8 mouse cellular contexts compared by ENCODE assay signal in genomic region chr9:78442237-78442578, GRCm38 (mm10). TPM values are rescaled to one million over a fixed set of nuclear protein-coding genes. Genes with fewer than 3 reads are reported as not detected.
DNase-seq lines count a peak whose midpoint lies in the region; ATAC-seq and TF ChIP-seq lines count a peak whose summit lies in the region.

No protein-coding gene starts in this region.

- H3K4me1 ChIP-seq in heart, embryonic 14.5 days (ENCODE audit: control insufficient read depth in 2 of 2, insufficient read depth in 2 of 2, low read length in 2 of 2), result no peaks in the 10 kb centered on the region; a peak in 2 of 4 replicates
- no peaks in the 10 kb centered on the region for H3K4me1 ChIP-seq in ES-Bruce4 (ENCODE audit: control insufficient read depth, insufficient read depth, low read length)
- H3K4me1 ChIP-seq in forebrain, postnatal 0 days (ENCODE audit: insufficient read depth), result no peaks in the 10 kb centered on the region

- no peaks in the 10 kb centered on the region for H3K36me3 ChIP-seq in heart, embryonic 14.5 days (ENCODE audit: control insufficient read depth, insufficient read depth, low read length)
- H3K36me3 ChIP-seq in ES-Bruce4 (ENCODE audit: control insufficient read depth, insufficient read depth, low read length, poor library complexity, severe bottlenecking), result no peaks in the 10 kb centered on the region
- H3K36me3 ChIP-seq in forebrain, postnatal 0 days (ENCODE audit: insufficient read depth), result no peaks in the 10 kb centered on the region

- H3K9me3 ChIP-seq in heart, embryonic 14.5 days (ENCODE audit: control insufficient read depth, low read length), result no peaks in the 10 kb centered on the region
- H3K9me3 ChIP-seq in ES-Bruce4 (replicated peaks; ENCODE audit: control insufficient read depth, insufficient read depth, low read length, poor library complexity, severe bottlenecking), result no peaks in the 10 kb centered on the region
- no peaks in the 10 kb centered on the region for H3K9me3 ChIP-seq in forebrain, postnatal 0 days (ENCODE audit: low read length)

- intact Hi-C loops in gastrocnemius, postnatal 14 days (cut with DNase I; ENCODE audit: low total_unique reads), result no loop called here

- no peak for DNase-seq in heart, adult 9 months (ENCODE audit: low spot score in 2 of 2)
- no peak for DNase-seq in forebrain, postnatal 0 days
- DNase-seq in mesoderm, embryonic 11.5 days (ENCODE audit: low read depth, low spot score), result peak; percentile 28
- DNase-seq in urinary bladder, postnatal 25 days (ENCODE audit: low spot score), result no peak
- no peak for DNase-seq in gastrocnemius, postnatal 14 days
- DNase-seq in adipocyte (ENCODE audit: low spot score), result no peak

- H3K4me3 ChIP-seq in heart, embryonic 14.5 days (ENCODE audit: control insufficient read depth in 1 of 2, insufficient read depth in 1 of 2, low read depth in 1 of 2, low read length in 2 of 2), result peak overlapping the region; percentile 48
- H3K4me3 ChIP-seq in ES-Bruce4 (ENCODE audit: low read depth, low read length), result peak overlapping the region; percentile 35
- peak overlapping the region; percentile 40 for H3K4me3 ChIP-seq in forebrain, postnatal 0 days (ENCODE audit: low read depth, low read length)

- peaks cover 71% of the 10 kb centered on the region for H3K27me3 ChIP-seq in heart, embryonic 14.5 days (ENCODE audit: control insufficient read depth, insufficient read depth, low read length)
- peaks cover 21% of the 10 kb centered on the region for H3K27me3 ChIP-seq in ES-Bruce4 (ENCODE audit: control insufficient read depth, insufficient read depth, low read length, poor library complexity, severe bottlenecking)
- peaks cover 60% of the 10 kb centered on the region for H3K27me3 ChIP-seq in forebrain, postnatal 0 days (ENCODE audit: insufficient read depth, low read length)

- no peak for TF ChIP-seq CTCF in ES-Bruce4 (IDR thresholded peaks at IDR 0.05; ENCODE audit: low read depth, low read length)
- TF ChIP-seq CTCF in forebrain, postnatal 0 days (IDR thresholded peaks at IDR 0.05; ENCODE audit: low read depth), result no peak

- peak overlapping the region; percentile 69 for H3K9ac ChIP-seq in heart, embryonic 14.5 days (ENCODE audit: low read length)
- H3K9ac ChIP-seq in ES-Bruce4 (ENCODE audit: low read depth, poor library complexity, severe bottlenecking), result peak overlapping the region; percentile 74
- H3K9ac ChIP-seq in forebrain, postnatal 0 days, result peak overlapping the region; percentile 28; the same call in 1 of the 2 replicates

- TF ChIP-seq POLR2A in ES-Bruce4 (IDR thresholded peaks at IDR 0.05; ENCODE audit: insufficient read depth, low read length), result no peak

- ATAC-seq in heart, embryonic 14.5 days (ENCODE audit: insufficient number of reproducible peaks, insufficient read depth, low FRiP score, low read depth), result no peak
- no peak for ATAC-seq in forebrain, postnatal 0 days

- no peak overlapping the region for H3K27ac ChIP-seq in heart, embryonic 14.5 days (replicated peaks in 1 of 2; ENCODE audit: control insufficient read depth in 1 of 2, insufficient read depth in 1 of 2, low read depth in 2 of 2, low read length in 2 of 2)
- H3K27ac ChIP-seq in ES-Bruce4 (ENCODE audit: insufficient read depth, low read length), result no peak overlapping the region
- H3K27ac ChIP-seq in forebrain, postnatal 0 days (ENCODE audit: low read depth, low read length), result no peak overlapping the region

- 4% methylated on average over 9 of the region's 9 CpGs for WGBS in heart, embryonic 14.5 days
- 3% methylated on average over 9 of the region's 9 CpGs for WGBS in forebrain, postnatal 0 days

- TF ChIP-seq EP300 in ES-Bruce4 (IDR thresholded peaks at IDR 0.05; ENCODE audit: insufficient read depth, low read depth, low read length), result no peak

- peak overlapping the region; percentile 82 for H3K4me2 ChIP-seq in heart, embryonic 14.5 days (ENCODE audit: low read length)
- peak overlapping the region; percentile 67 for H3K4me2 ChIP-seq in forebrain, postnatal 0 days (ENCODE audit: low read depth)

RNA-seq across cellular contexts. Expression of gene Cgas, which starts 0.8 kb away (rescaled TPM):
- polyA plus RNA-seq in heart, embryonic 14.5 days (2014; fragmentation: Nextera tagmentation; extraction: Ambion mirVana), result 0.77 and 0.88 TPM in 2 replicates
- polyA plus RNA-seq in ES-Bruce4 (2011; ENCODE audit: insufficient read depth, insufficient read length, low read depth, missing spikeins), result 1.1 and 1.2 TPM in 2 replicates
- 0.85 and 0.90 TPM in 2 replicates for total RNA-seq in forebrain, postnatal 0 days (2014; rRNA removed)
- polyA plus RNA-seq in forebrain, postnatal 0 days (2015; fragmentation: Nextera tagmentation; extraction: Ambion mirVana), result 0.33 and 0.47 TPM in 2 replicates
- under 1 TPM; 0.29 to 0.31 TPM for total RNA-seq in gastrocnemius, postnatal 14 days (2021)

RNA-seq across cellular contexts. Expression of gene Mto1, which starts 5.8 kb away (rescaled TPM):
- polyA plus RNA-seq in heart, embryonic 14.5 days (2014; fragmentation: Nextera tagmentation; extraction: Ambion mirVana), result 30.6 and 33.6 TPM in 2 replicates
- 23.1 and 26.2 TPM in 2 replicates for polyA plus RNA-seq in ES-Bruce4 (2011; ENCODE audit: insufficient read depth, insufficient read length, low read depth, missing spikeins)
- total RNA-seq in forebrain, postnatal 0 days (2014; rRNA removed), result 27.5 and 27.8 TPM in 2 replicates
- polyA plus RNA-seq in forebrain, postnatal 0 days (2015; fragmentation: Nextera tagmentation; extraction: Ambion mirVana), result 15.9 and 19.6 TPM in 2 replicates
- total RNA-seq in gastrocnemius, postnatal 14 days (2021), result 10 to 100 TPM; 14.4 to 17.3 TPM

RNA-seq across cellular contexts. Expression of gene Gm17324, which starts 6.4 kb away (rescaled TPM):
- polyA plus RNA-seq in heart, embryonic 14.5 days (2014; fragmentation: Nextera tagmentation; extraction: Ambion mirVana), result 0.78 and 0.88 TPM in 2 replicates
- not detected in 2 replicates for polyA plus RNA-seq in ES-Bruce4 (2011; ENCODE audit: insufficient read depth, insufficient read length, low read depth, missing spikeins)
- total RNA-seq in forebrain, postnatal 0 days (2014; rRNA removed), result 1.2 and 1.7 TPM in 2 replicates
- 2.8 and 3.3 TPM in 2 replicates for polyA plus RNA-seq in forebrain, postnatal 0 days (2015; fragmentation: Nextera tagmentation; extraction: Ambion mirVana)
- total RNA-seq in gastrocnemius, postnatal 14 days (2021), result not detected

RNA-seq across cellular contexts. Expression of gene Ddx43, which starts 46.6 kb away (rescaled TPM):
- 0.08 and 0.30 TPM in 2 replicates for polyA plus RNA-seq in heart, embryonic 14.5 days (2014; fragmentation: Nextera tagmentation; extraction: Ambion mirVana)
- 2.8 and 4.9 TPM in 2 replicates for polyA plus RNA-seq in ES-Bruce4 (2011; ENCODE audit: insufficient read depth, insufficient read length, low read depth, missing spikeins)
- total RNA-seq in forebrain, postnatal 0 days (2014; rRNA removed), result 0.33 and 0.85 TPM in 2 replicates
- polyA plus RNA-seq in forebrain, postnatal 0 days (2015; fragmentation: Nextera tagmentation; extraction: Ambion mirVana), result 0.23 and 0.29 TPM in 2 replicates
- not detected for total RNA-seq in gastrocnemius, postnatal 14 days (2021)

RNA-seq across cellular contexts. Expression of gene Eef1a1, which starts 46.7 kb away (rescaled TPM):
- polyA plus RNA-seq in heart, embryonic 14.5 days (2014; fragmentation: Nextera tagmentation; extraction: Ambion mirVana), result 3,749 and 4,011 TPM in 2 replicates
- 19,892 and 21,149 TPM in 2 replicates for polyA plus RNA-seq in ES-Bruce4 (2011; ENCODE audit: insufficient read depth, insufficient read length, low read depth, missing spikeins)
- total RNA-seq in forebrain, postnatal 0 days (2014; rRNA removed), result 9,311 and 11,752 TPM in 2 replicates
- polyA plus RNA-seq in forebrain, postnatal 0 days (2015; fragmentation: Nextera tagmentation; extraction: Ambion mirVana), result 2,982 and 3,284 TPM in 2 replicates
- 1,000 to 10,000 TPM; 1,398 to 1,669 TPM for total RNA-seq in gastrocnemius, postnatal 14 days (2021)
